Mouse (Mus musculus): ENCODE measurements around the gene Tmtc2.

Tmtc2 gene

DNA sequence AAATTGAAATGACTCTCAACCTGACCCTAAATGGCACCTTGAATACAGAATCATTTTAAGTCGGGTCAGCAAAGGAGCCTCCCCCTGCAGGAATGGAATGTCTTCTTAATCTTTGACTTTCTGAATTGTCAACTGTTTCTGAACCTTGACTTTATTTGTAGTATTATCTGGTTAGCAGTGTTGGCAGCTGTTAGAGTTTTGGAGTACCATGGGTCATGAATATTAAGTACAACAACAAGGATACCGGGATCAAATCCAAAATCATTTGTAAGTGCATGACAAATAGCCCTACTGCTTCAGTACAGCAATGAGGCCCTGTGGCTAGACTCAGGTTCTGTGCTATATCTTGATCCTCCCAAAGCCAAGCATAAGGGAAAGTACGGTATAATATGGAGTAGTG, 170.3 kb downstream of the Tmtc2 start:
- no peak for DNase-seq

GRCm38 (mm10) chr10:105402481-105402779, 171.8 kb downstream of the Tmtc2 start:
- DNase-seq, result peak in 1 of 2 experiments; percentile 23

DNA sequence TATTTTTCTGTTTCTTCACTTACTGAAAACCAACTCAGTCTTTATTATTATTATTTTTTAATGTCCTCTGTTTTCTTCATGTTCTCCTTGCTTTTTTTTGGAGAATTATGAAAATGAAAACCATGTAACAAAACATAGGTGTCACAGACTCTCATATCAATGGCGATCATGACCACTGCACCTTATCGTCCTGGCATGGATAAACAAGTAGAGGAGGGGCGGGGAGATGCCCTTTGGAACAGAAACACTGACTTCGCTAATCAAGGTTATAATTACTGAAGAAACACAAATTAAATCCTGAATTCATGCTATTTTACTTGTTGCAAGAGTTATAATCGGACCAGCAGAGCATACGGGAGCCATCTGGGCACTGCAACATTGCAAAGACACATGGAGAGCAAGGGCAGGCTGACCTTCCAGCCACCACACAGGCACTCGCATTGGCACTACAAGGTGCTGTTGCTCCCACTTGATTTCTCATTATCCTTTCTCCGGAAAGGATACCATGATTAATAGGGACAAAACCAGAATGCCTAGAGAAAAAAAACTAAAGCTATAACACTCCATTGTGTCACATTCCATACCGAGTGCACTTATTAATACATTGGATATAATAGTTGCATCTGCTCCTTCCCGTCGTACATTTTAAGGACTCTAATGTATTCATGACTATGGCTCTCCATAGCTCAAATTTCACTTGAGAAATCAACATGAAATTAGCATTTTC, 172.3 kb downstream of the Tmtc2 start:
- peak; percentile 66 to 71 for DNase-seq

DNA sequence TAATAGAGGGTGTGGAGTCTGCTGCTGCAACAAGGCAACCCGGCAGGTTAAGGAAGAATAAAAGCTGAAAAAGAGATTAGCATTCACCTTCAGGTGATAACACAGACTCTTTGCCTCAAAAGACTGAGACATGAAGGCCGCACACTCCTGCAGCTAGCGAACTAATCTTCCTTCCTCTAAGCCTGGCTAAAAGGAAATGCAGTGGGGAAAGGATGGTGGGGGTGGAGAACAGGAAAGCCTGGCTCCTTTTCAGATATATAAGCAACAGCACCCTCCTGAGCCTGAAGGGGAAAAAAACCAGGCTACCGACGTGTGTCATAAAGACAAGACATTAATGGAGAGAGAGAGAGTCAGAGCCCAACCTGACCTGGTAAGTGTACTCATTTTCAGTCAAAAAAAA, 174.9 kb downstream of the Tmtc2 start:
- DNase-seq, result no peak

DNA sequence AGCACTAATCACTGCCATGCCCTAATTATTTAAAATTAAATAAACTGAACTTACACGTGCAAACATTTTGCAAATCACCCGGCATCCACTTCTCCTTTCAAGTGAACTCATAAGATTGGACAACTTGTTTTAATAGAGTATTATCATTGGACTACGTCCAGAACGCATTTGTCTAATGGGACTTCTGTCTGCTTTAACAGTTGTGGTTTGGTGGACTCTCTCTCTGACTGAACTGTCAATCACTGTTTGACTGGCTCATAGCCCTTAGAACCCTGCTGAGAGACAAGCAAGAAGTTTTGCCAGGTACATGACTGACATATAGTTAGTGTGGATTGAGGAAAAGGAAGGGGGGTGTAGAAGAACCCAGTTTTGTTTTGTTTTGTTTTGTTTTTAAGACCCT, 190.2 kb downstream of the Tmtc2 start:
- DNase-seq, result no peak

DNA sequence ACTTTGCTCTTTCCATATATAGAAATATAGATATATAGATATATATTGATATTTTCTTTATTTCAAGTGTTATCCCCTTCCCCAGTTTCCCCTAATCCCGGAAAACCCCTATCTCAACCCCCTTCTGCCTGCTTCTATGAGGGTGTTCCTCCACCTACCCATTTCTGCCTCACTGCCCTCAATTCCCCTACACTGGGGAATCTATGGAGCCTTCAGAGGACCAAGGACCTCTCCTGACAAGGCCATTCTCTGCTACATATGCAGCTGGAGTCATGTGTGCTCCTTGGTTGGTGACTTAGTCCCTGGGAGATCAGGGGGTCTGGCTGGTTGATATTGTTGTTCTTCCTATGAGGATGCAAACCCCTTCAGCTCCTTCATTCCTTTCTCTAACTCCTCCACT, 192.5 kb downstream of the Tmtc2 start:
- DNase-seq, result no peak

DNA sequence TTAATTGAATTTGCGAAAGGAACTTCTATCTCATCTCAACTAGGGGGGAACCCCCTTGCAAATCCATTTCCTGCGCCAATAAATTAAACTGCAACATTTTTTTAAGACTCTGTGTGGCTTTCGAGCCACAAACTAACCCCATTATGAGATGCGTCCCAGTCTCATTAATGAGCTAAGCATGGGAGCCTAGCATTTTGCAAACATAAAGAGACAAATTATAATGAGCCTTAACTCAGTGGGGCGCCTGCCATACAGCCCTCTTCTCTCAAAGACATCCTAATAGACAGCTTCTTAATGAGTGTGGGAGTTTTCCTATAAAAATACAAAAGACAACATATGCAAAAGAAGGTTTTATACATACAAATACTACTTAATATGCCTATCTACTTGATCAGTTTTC, 193.0 kb downstream of the Tmtc2 start:
- DNase-seq, result no peak

- DNase-seq, result no peak
Observed at GRCm38 (mm10) chr10:105380584-105380983, 193.7 kb downstream of the Tmtc2 start.

DNA sequence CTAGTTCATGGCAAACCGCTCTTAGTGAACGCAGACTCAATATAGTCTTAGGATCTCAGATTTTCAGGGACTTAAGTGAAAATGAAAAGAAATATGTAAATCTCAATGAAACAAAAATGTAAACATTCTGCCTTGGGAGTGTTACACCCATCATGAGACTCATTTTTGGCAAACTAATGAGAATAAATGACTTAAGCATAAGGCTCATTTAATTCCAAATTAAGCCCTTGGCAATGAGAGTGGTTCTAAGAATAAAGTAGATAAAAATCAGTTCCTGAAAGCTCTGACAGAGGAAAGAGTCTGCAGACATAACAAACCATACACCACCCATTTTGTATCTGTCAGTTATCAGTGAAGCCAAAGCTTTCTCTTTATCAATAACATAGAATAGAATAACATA, 196.5 kb downstream of the Tmtc2 start:
- no peak for DNase-seq

DNA sequence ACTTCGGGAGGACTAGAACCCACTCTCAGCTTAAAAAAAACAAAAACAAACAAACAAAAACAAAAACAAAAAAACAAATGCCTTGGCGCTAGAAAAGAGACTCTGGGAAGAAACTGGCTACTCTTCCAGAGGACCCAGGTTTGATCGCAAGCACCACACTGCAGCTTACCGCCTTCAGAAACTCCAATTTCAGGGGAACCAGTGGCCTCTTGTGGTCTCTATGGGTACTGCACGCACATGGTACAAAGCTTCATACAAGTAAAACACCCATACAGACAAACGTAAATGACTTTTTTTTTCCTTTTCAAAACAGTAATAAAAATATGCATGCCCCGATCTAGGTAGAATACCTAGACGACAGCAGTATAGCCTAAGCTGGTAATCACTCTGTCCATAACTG, 201.0 kb downstream of the Tmtc2 start:
- DNase-seq, result peak in 1 of 2 experiments; percentile 15

GRCm38 (mm10) chr10:105368242-105368641, 206.0 kb downstream of the Tmtc2 start:
- DNase-seq, result no peak

GRCm38 (mm10) chr10:105364480-105364879, 209.8 kb downstream of the Tmtc2 start:
- no peak for DNase-seq

DNA sequence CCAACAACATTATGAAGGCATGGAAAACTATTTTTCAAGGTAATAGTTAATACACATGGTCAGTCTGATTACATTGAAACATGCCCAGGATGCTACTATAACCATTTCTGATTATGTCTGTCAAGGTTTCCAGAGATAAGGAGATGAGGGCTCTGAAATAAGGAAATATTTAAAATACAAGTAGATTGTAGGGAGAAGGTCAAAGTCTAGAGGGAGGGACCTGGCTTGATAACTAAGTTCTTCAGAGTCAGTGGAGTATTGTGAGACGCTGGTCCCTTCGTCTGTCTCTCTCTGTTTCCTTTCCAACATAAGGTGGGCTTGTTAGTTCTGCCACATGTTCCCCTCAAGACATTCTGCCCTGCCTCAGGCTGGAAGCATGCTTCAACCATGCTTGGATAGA, 223.9 kb downstream of the Tmtc2 start:
- no peak for DNase-seq

GRCm38 (mm10) chr10:105345920-105346319, 228.3 kb downstream of the Tmtc2 start:
- no peak for DNase-seq

- DNase-seq, result no peak
Observed at GRCm38 (mm10) chr10:105332856-105333255, 241.4 kb downstream of the Tmtc2 start.

DNA sequence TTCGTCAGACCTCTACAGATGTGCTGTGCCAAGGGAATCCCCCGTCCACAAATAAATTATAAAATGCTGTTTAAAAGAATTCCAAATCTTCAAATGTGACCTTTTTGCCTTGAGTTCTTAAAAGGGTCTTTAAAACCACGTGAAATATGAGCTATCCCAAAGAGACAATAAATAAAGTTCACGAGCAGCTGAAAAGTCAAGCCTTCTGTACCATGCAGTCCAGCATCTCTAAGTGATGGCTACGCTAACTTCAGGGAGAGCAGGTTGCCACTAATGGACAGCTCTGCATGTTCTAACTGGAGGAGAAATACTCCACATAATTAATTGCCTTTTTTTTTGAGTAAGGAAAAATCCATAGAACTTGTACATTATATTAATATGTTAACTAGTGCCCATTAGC, 243.9 kb downstream of the Tmtc2 start:
- DNase-seq, result no peak

DNA sequence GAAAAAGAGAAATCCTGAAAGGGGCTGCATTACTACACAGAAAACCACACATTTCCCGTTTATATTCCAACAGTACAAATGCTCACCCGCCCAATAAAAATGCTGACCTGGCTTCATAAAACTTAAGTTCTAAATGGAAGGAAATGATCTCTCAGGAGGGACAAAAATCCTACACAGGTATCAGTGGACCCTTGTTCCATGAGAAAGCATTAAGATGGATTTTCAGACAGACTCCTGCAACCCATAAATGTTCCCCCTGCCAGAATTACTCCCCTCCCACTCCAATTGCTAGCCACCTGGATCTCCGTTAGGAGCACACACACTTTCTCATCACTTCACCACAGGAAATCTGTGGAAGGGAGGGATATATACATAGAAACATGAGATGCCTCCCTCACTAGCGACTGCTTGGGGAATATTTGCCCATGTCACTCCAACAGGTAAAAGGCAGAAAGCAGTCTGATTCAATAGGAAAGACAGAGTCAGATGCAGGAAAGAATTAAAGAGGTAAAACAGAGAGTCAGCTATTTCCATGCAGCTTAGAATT, 250.5 kb downstream of the Tmtc2 start:
- DNase-seq, result no peak

- no peak for DNase-seq
Observed at GRCm38 (mm10) chr10:105319299-105320057, 254.8 kb downstream of the Tmtc2 start.

DNA sequence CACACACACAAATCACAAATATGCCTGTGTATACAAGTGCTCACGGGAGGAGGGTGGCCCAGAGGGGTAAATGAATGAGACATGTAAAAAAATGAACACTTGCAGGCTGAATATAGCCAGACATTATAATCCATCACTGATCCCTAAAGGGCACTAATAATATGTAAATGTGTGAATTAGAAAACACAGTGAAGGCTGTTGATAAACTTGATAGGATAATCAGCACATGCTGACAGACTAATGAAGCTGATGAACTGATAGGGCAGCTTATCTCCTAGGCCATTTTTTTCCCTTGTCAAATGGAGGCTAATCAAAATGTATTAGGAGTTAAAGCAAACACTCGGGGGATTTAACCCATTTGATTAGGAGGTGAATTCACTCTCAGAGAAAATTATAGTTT, 255.4 kb downstream of the Tmtc2 start:
- no peak for DNase-seq

GRCm38 (mm10) chr10:105312986-105313385, 261.3 kb downstream of the Tmtc2 start:
- no peak for DNase-seq

DNA sequence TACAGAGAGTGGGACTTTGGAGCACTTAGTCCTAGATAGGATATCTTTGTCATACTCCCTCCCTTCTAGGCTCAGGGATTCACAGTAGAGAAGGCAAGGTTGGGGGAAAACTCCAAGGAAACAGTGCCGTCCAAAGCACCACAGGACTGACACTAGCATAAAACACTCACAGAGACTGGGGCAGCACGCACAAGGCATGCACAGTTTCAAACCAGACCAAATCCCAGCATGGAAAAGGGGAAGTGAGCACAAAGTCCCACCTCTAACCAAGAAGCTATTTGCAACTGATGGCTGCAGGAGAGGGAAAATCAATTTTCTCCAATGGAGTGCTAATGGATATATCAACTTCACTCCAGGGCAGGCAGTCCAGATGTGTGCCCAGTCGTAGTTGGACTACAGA, 276.7 kb downstream of the Tmtc2 start:
- DNase-seq, result no peak

GRCm38 (mm10) chr10:105292961-105293360, 281.3 kb downstream of the Tmtc2 start:
- no peak for DNase-seq

DNA sequence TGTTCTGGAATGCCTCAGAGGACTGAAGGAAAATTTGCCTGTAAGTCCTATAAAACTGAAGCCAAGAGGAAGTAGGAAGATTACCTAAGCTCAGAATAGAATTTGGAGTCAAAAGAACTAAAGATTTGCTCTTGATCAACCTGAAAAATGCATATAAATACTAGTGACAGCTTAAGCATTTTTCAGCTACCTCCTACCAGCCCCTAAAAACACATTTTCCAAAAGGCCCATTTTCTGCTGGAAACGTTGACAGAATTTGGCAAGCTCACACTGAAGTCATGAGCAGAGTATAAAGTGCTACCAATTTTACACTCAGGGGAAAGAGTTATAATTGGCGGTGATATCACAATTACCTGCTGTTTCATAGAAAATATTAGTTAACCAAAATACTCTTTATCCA, 285.8 kb downstream of the Tmtc2 start:
- DNase-seq, result no peak

DNA sequence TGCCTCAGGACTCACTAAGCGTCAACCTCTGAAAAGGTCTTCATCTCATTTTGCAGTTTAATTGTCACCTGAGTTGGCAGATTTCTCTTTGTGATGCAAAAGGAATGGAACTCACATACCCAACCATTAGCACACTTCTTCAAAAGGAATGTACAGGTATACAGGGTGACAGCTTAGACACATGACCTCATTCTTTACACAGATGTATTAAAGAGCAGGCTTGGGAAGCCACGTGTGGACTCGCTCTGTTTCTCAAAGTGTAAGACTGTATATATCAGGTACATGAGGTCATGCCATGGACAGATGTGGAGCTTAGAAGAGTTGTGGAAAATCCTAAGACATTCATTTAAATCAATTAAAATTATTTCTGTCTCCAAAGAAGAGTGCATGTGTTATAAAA, 286.7 kb downstream of the Tmtc2 start:
- no peak for DNase-seq
